Mouse (Mus musculus): ENCODE measurements around the gene Snd1.

GRCm38 (mm10) chr6:28804751-28805150 is 329.8 kb downstream of the Snd1 start:
- TF ChIP-seq CTCF (IDR thresholded peaks at IDR 0.05; ENCODE audit: low read depth) = no peak
- TF ChIP-seq EP300 (IDR thresholded peaks at IDR 0.05; ENCODE audit: low read depth) = no peak
